Mouse (Mus musculus): Measurements from ENCODE around the gene Klhl9.

Gene Klhl9

DNA sequence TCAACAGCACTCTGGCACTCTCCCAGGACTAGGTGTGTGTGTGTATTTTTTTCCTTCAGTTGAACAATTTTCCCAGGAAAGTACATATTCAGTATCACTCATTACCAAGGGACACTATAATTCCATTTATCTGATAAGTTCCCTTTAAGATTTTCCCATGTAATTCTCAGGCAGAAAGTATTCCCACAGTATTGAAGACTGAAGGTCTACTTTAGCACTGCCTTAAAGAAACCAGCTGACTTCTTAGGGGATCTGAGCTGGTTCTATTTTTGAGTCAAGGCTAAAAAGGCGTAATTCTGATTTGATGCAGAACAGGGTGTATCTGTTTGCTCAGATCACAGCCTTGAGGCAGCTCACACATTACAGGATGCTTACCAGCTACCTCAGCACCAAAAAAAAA, 3.5 kb downstream of the Klhl9 start:
- CTCF ChIA-PET, result no interaction called here

DNA sequence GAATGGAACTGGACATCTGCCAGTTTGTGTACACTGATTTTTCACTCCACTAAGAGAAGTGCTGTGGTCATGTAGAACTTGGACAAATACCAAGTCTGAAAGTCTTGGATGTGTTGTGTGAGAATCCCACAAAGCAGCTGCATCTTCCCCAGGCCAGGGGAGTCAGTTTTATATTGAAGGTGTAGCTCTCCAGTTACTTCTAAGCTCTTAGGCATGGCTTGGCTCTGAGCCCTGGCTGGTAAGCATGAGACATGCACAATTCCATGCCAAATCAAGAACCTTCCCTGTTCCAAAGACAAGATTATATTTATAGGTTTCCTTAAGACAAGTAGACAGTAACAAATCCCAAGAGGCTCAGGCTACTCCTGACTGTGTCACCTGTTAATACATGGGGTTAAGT, 7.2 kb downstream of the Klhl9 start:
- CTCF ChIA-PET, result no interaction called here

DNA sequence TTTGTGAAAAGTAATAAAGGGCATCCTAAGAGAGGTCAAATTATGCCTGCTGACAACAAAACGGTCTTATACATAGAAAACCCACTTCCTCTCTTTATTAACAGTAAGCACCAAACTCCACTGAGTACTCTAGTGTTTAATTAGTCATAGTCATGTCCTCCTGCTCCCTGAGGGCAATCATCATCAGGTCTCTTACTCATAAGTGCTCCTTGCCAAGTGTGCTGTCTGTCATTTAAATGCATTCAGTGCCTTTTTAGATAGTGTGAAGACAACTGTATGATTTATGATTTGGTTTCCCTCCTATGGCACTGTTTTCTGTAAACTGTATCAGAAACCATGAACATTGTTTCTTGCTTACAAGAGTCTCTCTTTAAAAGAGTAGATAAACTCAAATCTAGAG, 8.0 kb downstream of the Klhl9 start:
- CTCF ChIA-PET, result interaction anchor here (0.6 kb wide), 1 partner anchor 156 kb away, joined by 4 read pairs; no protein-coding TSS in a partner anchor

DNA sequence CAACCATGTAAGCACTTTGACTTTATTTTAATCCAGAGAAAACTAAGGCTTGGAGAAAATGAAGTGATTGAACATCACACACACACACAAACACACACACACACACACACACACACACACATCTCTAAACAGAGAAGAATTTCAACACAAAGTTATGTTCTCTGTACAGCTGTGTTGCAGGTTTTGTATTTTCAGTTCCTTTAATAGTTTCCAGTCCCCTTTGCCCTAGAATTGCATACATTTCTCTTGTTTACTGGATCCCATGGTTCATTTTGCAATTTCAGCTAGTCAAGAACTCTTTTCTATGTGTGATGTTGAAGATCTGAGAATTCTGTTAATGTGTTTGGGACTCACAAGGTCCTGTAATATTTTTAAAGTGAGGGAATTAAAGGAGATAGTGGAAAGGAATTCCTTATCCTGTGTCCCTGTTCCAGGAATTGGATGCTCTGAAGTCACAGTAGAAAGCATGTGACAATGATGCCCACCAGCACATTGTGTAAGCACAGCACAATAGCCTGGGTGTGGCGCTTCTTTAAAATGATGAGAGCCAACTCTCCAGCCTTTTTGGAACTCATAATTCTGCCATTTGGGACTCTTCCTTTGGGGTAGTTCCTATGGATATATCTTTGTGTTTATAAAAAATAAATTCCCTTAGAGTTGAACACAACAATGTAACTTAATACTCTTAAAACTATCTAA, 15.0 kb downstream of the Klhl9 start:
- CTCF ChIA-PET, result interaction anchor here (0.6 to 1.0 kb wide), 4 partner anchors 12 to 194 kb away, joined by 3 to 4 read pairs (median 3); no protein-coding TSS in a partner anchor

DNA sequence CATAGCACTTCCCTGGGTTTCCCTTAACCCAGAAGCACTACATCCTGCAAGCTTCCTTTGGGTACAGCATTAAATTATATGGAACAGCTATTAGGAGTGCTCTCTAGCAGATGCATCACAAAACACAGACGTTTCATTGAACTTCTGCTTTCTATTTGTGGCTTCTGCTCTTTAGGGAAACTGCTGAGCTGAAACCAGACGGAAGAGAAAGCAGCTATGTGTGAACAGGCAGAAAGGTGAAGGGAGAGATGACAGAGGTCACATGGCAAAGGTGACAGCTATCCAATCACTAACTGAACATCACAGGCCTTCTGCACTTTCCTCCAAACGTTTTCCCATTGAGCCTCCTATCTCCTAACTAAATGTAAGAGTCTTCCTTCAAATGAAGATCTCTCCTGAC, 16.3 kb downstream of the Klhl9 start:
- CTCF ChIA-PET, result interaction anchor here (1.0 kb wide), 1 partner anchor 15 kb away, joined by 3 read pairs; no protein-coding TSS in a partner anchor

DNA sequence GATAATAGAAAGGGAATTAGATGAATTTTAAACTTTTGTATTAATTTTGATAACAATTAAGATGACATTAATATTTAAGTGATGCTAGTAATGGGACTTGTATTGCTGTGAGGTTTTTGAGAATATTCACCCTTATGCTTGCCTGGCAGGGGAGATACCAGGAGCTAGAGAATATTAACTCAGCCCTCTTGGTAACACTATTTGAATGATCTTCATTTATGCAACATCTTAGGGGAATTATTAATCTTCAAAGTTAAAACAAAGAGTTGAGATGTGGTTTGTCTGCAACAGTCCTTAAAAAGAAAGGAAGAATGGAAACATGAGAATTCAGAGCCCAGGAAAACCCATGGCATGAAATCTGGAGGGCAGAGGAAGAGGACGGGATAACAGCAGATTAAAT, 23.0 kb downstream of the Klhl9 start:
- CTCF ChIA-PET, result no interaction called here

DNA sequence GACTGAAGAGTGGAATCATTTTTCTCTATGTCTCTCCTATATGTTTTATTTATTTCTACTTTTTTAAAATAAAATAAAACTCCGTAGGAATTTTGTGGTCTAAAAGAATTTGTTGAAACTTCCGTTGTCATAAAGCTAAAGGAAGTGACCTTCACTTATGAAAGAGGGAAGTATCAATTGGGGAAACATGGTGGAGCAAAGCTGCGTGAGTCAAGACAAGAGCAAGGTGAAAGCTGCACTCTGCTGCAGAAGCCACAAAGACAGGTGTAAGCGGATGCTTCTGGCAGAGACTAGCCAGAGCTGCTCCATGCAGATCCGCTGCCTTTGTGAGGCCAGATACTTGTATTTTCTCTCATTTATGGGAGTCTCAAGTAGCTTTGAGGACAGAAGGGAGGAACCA, 23.5 kb downstream of the Klhl9 start:
- CTCF ChIA-PET, result interaction anchor here (0.9 kb wide), 1 partner anchor 58 kb away, joined by 5 read pairs; no protein-coding TSS in a partner anchor

DNA sequence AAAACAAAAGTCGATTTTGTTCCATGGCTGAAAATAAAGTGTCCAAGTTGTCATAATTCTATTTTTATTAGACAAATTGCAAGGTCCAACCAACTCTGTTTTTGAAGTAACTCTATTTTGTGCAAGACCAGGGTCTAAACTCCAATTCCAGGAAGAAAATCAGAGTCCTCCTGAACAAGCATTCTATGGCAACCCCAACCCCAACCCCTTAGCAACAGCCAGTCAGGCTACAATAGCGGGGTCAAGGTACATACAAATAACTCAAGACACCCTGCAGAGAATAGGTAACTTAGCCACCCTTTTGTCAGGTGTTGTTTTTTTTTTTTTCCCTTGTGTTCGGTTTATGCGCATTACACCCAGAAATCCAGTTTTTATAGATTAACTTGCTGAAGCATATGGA, 24.5 kb downstream of the Klhl9 start:
- CTCF ChIA-PET, result interaction anchor here (0.9 kb wide), 1 partner anchor 57 kb away, joined by 5 read pairs; no protein-coding TSS in a partner anchor

DNA sequence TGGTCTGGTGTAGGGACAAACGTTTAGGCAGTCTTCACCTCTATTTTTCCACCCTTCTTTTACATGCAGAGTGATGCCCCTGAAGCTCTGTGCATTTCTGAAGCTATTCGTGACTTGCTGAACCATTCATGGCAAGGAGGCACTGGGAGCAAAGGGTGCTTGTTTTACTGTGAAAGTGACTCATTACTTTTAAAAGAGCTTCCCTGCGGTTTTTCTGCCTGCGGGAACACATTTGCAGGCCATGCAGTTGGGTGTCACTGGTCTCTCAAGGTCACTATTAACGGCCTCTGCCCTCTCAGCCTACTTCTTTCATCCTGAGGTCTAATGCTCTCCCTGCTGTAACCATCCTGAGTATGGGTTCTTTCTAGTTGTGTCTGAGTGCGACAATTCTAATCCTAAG, 25.2 kb downstream of the Klhl9 start:
- CTCF ChIA-PET, result interaction anchor here (0.9 to 1.6 kb wide), 3 partner anchors 23 to 171 kb away, joined by 3 to 11 read pairs (median 3); no protein-coding TSS in a partner anchor

DNA sequence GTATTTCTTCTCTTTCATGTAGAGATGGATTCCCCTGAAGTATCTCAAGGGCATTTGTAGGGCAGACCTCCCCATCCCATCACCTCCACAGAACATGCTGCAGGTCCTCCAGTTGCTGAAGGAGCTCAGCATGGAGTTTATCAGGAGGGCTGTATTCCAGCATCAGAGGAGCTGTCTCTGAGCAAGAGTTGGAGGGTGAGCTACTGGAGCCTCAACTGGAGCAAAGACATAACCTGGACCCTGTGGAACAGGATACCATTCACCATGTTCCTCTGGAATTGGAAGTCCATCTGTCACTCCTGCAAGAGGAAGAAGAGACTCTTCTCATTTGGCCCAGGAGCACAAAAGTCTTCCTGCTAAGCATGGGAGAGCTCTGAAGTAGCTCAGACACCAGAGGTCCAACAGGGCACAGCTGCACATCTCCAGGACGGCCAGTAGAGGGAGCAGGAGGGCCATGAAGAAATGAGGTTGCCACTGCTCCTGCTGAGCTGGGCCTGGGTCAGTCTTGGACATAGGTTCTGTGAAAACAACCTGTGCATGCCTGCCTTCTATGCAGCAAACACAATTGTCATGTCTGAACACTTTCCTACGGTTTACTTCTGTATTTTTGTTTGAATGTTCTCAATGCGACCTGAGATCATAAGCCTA, 25.9 kb downstream of the Klhl9 start:
- CTCF ChIA-PET, result interaction anchor here (0.9 to 1.6 kb wide), 4 partner anchors 9 to 171 kb away, joined by 3 to 11 read pairs (median 4); no protein-coding TSS in a partner anchor

DNA sequence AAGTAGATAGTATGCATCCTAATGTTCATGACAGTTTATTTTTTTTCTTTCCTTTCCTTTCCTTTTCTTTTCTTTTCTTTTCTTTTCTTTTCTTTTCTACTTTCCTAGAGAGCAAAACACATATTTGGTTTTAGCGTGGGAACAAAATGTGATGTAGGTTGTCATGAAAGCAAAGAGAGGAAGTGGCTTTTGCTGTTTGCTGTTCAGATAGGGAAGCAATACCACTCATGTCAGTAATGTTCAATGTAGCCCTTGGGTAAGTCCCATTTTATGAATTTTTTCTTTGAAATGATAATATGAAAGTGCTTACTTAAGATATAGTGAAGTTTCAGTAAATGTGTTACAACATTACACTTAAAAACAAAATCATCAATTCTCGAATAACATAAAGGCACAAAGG, 28.9 kb downstream of the Klhl9 start:
- CTCF ChIA-PET, result no interaction called here

DNA sequence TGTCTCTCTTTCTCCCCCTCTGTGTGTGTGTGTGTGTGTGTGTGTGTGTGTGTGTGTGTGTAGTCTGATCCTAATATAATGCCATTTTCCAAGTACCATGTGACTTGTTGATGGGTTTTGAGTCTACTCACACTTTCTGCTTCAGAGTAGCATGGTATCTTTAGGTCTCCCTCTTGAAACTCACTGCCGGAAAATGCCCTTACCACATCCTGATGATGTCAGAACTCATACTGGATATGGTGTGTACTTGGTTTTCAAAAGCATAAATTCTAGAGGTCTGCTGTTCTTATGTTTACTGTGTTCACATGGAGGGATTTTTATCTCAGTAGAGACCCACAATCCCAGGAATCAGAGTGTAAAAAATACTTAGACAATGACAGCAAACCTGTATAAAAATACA, 29.7 kb downstream of the Klhl9 start:
- CTCF ChIA-PET, result no interaction called here

DNA sequence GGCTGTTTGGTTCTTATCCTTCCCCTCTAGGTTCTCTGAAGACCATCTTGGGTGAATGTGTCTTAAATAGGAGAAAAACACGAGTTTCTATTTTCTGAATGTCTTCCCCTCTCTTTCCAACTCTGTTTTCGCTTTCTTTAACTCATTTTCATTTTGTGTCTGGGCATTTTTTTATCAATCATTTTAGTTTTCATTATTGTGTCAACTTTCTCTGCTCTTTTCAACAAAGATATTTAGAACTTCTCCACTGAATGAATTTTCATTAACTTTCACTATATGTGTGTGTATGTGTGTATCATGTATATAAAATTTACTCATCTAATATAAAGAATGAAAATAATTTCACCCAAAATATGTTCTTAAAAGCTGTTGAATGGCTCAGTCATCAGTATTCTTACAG, 31.0 kb downstream of the Klhl9 start, which contains the start of gene Ifnab:
Gene Ifnab (minus strand): TSS at position 101 of the 400 bp plus-strand sequence.
- CTCF ChIA-PET, result no interaction called here

DNA sequence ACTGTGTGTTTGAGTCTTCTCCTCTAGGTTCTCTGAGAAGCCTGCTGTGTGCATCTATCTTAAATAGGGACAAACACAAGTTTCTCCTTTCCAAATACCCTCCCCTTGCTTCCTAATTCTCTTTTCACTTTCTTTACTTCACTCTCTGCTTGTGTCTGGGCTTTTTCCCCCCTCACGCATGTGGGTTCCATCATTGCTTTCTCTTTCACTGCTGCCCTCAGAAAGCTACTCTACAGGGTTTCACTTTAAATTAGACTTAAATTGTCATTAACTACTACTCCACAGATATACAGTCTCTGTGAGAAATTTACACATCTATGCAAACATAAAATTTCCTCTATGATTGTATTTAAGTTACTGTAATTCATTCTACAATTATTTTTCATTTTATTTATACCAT, 38.5 kb downstream of the Klhl9 start, which contains the start of gene Ifna2:
Gene Ifna2 (minus strand): TSS at position 101 of the 400 bp plus-strand sequence.
- CTCF ChIA-PET, result no interaction called here

DNA sequence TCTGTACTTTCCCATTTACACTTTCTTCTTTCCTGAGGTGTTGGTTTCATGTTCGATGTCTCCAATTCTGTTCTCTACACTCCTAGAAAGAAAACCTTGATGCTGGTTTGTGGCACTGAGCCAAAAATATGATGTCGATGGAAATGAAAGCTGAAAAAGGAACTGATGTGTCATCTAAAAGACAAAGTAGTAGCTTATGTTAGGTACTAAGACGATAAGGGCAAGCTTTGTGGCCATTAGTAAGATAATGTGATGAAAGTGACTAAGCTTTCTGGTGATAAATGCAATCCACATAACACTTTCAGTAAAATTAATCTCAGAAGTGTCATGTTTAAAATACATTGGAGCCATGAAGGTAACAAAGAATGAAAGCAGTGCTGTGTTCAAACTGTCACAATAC, 40.9 kb downstream of the Klhl9 start:
- CTCF ChIA-PET, result no interaction called here

DNA sequence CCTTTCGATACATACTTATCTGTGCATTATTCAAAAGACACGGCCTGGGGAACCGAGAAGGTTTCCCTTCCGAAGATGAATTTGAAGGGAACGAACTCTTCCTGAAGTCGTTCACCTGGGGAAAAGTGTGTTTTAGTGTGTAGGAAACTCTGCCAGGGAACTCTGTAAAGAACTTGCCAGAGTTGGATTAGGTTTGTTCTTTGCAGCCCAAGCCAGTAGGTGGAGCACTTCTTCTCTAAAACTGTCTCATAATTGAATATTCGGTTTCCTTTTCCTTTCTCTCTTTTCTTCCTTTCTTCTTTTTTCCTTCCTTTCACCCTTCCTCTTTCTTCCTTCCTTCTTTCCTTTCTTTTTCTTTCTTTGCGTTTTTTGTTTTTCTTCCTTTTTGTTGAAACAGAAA, 41.9 kb downstream of the Klhl9 start:
- CTCF ChIA-PET, result no interaction called here

DNA sequence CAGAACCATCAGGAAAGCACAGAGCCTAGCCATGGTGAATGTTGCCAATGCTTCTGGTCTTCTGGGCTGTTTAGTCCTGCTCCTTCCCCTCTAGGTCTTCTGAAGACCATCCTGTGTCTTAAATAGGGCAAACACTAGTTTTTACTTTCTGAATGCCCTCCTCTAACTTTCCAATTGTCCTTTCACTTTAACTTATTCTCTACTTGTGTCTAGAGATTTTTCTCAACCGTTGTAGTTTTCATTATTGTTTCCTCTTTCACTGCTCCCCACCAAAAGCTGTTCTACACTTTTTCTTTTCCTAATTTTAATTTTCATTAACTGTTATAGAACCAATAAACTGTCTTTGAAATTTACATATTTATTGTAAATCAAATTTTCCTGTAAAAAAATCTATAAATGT, 45.4 kb downstream of the Klhl9 start, which contains the start of gene Ifna16:
Gene Ifna16 (minus strand): TSS at position 101 of the 400 bp plus-strand sequence.
- CTCF ChIA-PET, result no interaction called here
